Mouse (Mus musculus): ENCODE data around the gene Cbln1. TPM values are rescaled to one million over a fixed set of nuclear protein-coding genes. Genes with fewer than 3 reads are reported as not detected.

Gene Cbln1
- polyA plus RNA-seq, 1 experiment from 2014 or later, result 25.5 TPM

- 0 out of 2 replicates have a peak overlapping the region, but pooled peaks have one; percentile 20 for H3K9ac ChIP-seq (replicated peaks)
- no peak for ATAC-seq (ENCODE audit: low FRiP score)
- H3K27me3 ChIP-seq (replicated peaks), result peaks cover 79% of the 10 kb centered on the region
- WGBS, result 4% methylated on average over 45 of the region's 45 CpGs
- H3K9me3 ChIP-seq (replicated peaks), result no peaks in the 10 kb centered on the region
- no peaks in the 10 kb centered on the region for H3K36me3 ChIP-seq
- peaks cover 52% of the 10 kb centered on the region for H3K4me1 ChIP-seq
- peak overlapping the region; percentile 98 for H3K4me2 ChIP-seq
- H3K4me3 ChIP-seq (replicated peaks), result peak overlapping the region; percentile 71
- no peak overlapping the region; the same call in 1 of the 2 replicates for H3K27ac ChIP-seq (replicated peaks)
Observed at GRCm38 (mm10) chr8:87468958-87469815, 3.2 kb downstream of the Cbln1 start.

DNA sequence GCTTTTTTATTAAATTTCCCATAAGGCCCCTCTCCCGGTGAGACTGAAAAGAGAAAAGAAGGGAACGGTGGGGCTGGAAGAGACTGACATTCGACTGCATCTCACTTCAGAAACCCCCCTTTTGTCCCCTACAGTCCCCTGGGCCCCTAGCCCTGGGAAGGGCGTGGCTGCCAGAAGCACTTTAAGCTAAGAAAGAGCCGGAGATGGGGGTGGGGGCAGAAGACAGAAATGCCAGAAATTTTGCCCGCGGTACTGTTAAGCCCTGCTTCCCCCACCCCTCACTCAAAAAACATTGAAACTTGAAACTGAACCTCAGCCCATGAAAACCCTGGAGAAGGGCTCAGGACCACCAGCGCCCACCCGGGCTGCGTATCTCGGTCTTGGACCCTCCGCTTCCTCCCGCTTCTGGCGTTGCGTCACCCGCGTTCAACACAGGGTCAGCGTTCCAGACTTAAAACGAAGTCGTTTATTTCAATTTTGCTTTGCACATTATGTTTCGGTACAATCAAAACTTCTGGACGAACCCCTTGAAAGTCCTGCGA is 3.9 kb downstream of the Cbln1 start:
- H3K9me3 ChIP-seq (replicated peaks), result no peaks in the 10 kb centered on the region
- no peaks in the 10 kb centered on the region for H3K36me3 ChIP-seq
- H3K27ac ChIP-seq (replicated peaks), result no peak overlapping the region; the same call in 1 of the 2 replicates
- 0 out of 2 replicates have a peak overlapping the region, but pooled peaks have one; percentile 20 for H3K9ac ChIP-seq (replicated peaks)
- peak overlapping the region; percentile 98 for H3K4me2 ChIP-seq
- WGBS, result 2% methylated on average over 23 of the region's 23 CpGs
- H3K27me3 ChIP-seq (replicated peaks), result peaks cover 72% of the 10 kb centered on the region
- peaks cover 47% of the 10 kb centered on the region for H3K4me1 ChIP-seq
- ATAC-seq (ENCODE audit: low FRiP score), result no peak
- H3K4me3 ChIP-seq (replicated peaks), result peak overlapping the region; percentile 71

DNA sequence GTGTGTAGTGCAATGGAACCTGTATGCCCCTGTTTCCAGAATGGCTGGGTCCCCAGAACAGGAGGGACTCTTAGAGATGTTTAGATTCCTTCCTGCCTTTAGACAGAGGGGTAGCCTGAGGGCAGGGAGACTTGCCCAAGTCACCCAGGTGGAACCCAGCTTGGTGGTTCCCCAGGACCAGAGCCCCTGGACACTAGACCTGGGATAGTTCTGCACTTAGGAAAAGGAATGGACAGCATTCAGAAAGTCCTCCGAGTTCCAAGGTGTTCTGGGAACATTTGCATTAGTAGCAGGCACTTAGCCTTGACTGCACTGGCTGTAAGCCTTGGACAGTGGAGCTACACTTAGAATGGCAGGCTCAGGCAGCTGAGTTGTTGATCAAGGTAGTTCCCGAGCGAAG is 4.5 kb downstream of the Cbln1 start:
- no peak overlapping the region for H3K4me3 ChIP-seq (replicated peaks)
- no peak overlapping the region for H3K27ac ChIP-seq (replicated peaks)
- 19% methylated on average over 3 of the region's 3 CpGs for WGBS
- H3K4me2 ChIP-seq, result peak overlapping the region; percentile 98
- H3K36me3 ChIP-seq, result no peaks in the 10 kb centered on the region
- peaks cover 41% of the 10 kb centered on the region for H3K4me1 ChIP-seq
- H3K9me3 ChIP-seq (replicated peaks), result no peaks in the 10 kb centered on the region
- ATAC-seq (ENCODE audit: low FRiP score), result no peak
- H3K27me3 ChIP-seq (replicated peaks), result peaks cover 66% of the 10 kb centered on the region
- H3K9ac ChIP-seq (replicated peaks), result no peak overlapping the region

DNA sequence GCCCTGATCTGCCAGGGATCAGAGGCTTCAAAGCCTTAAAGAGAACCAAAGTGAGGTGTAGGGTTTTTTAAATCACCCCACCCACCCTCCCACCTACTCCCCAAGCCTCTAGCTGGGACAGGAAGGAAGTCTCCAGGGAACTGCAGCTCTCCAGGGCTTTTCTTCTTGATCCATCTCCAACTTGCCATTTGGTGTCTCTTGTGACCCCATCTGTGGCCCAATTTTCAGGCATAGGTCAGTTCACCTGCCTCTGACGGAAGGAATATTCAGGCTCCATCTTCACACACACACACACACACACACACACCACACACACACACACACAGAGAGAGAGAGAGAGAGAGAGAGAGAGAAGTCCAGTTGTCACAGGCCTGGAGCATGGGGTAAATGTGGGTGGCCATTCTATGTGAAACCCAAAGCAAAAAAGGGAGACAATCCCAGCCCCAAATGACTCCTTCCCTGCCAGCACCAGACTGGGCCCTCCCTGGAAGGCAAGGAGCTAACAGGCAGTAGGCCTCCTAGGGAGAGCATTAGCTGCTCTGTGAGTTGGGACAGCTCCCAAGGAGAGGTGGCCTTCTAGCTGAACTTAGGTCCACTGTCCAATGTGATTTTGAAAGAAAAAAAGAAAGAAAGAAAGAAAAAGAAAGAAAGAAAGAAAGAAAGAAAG is 5.3 kb downstream of the Cbln1 start:
- H3K4me2 ChIP-seq, result no peak overlapping the region

GRCm38 (mm10) chr8:87466335-87466734 is 6.1 kb downstream of the Cbln1 start:
- Histone ChIP-seq H3K27me3 (replicated peaks) (peaks cover 59% of the 10 kb centered on the region), H3K36me3 (no peaks in the 10 kb centered on the region), H3K4me2 (no peak overlapping the region), H3K27ac (replicated peaks) (no peak overlapping the region), H3K4me3 (replicated peaks) (no peak overlapping the region), H3K4me1 (peaks cover 36% of the 10 kb centered on the region), H3K9ac (replicated peaks) (no peak overlapping the region), H3K9me3 (replicated peaks) (no peaks in the 10 kb centered on the region)
- ATAC-seq (ENCODE audit: low FRiP score), result no peak
- 41% methylated on average over 6 of the region's 6 CpGs for WGBS

More for the DNA sequence above, 5.3 kb downstream of the Cbln1 start:
- peaks cover 65% of the 10 kb centered on the region for H3K27me3 ChIP-seq (replicated peaks)
- no peak overlapping the region for H3K4me3 ChIP-seq (replicated peaks)
- ATAC-seq (ENCODE audit: low FRiP score), result no peak
- peaks cover 38% of the 10 kb centered on the region for H3K4me1 ChIP-seq
- H3K9ac ChIP-seq (replicated peaks), result no peak overlapping the region
- H3K36me3 ChIP-seq, result no peaks in the 10 kb centered on the region
- H3K27ac ChIP-seq (replicated peaks), result no peak overlapping the region
- no peaks in the 10 kb centered on the region for H3K9me3 ChIP-seq (replicated peaks)
- 81% methylated on average over 1 of the region's 1 CpGs for WGBS

- no peak for ATAC-seq (ENCODE audit: low FRiP score)
- Histone ChIP-seq H3K4me1 (peaks cover 17% of the 10 kb centered on the region), H3K9me3 (replicated peaks) (no peaks in the 10 kb centered on the region), H3K27ac (replicated peaks) (no peak overlapping the region), H3K4me3 (replicated peaks) (no peak overlapping the region), H3K9ac (replicated peaks) (no peak overlapping the region), H3K4me2 (no peak overlapping the region), H3K36me3 (no peaks in the 10 kb centered on the region), H3K27me3 (replicated peaks) (peaks cover 46% of the 10 kb centered on the region)
- 78% methylated on average over 3 of the region's 3 CpGs for WGBS
Observed at GRCm38 (mm10) chr8:87464446-87464845, 8.0 kb downstream of the Cbln1 start.

DNA sequence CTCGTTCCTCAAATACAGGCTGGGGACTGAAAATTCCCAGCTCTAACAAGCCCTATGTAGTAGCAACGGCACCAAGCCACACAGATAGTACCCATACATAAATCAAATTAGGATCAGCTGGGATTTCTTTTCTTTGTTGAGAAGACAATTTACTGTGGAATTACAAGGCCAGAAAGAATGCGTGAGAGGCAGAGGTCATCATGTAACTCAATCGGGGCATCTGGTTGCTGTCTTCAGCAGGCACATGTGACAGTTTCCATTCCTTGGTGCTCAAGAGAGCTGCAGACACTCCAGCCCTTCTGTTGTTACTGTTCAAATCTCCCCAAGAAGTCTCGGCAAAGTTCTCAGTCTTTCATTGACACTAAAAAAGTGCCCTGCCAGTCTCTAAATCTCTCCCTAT is 10.6 kb downstream of the Cbln1 start:
- Histone ChIP-seq H3K4me3 (replicated peaks) (no peak overlapping the region), H3K4me2 (no peak overlapping the region), H3K27ac (replicated peaks) (no peak overlapping the region), H3K9me3 (replicated peaks) (no peaks in the 10 kb centered on the region), H3K27me3 (replicated peaks) (peaks cover 25% of the 10 kb centered on the region), H3K36me3 (no peaks in the 10 kb centered on the region), H3K9ac (replicated peaks) (no peak overlapping the region), H3K4me1 (peaks cover 5% of the 10 kb centered on the region; the same call in 1 of the 2 replicates)
- 27% methylated on average over 5 of the region's 5 CpGs for WGBS
- ATAC-seq (ENCODE audit: low FRiP score), result no peak

DNA sequence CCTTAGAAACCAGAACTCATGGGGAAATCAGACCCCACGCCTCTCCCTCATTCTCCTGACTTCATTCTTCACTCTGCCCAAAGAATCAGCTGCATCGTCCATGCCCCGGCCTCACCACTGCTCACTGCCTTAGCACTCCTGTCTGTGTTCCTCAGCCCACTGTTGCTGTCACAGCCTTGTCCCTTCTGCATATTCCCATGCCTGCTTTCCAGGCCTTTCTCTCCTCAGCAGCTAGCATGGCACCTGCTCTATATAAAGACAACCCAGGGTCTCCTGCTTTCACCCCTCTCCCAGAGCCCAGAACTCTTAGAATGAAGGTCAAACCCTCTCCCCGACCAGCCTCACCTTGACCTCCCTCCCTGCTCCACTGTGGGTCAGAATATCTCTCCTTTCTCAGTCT is 15.5 kb downstream of the Cbln1 start:
- Histone ChIP-seq H3K4me3 (replicated peaks) (no peak overlapping the region), H3K27me3 (replicated peaks) (0 out of 2 replicates have a peak, but pooled peaks cover 3% of the 10 kb centered on the region), H3K4me1 (peaks cover 5% of the 10 kb centered on the region; the same call in 1 of the 2 replicates), H3K36me3 (no peaks in the 10 kb centered on the region), H3K9me3 (replicated peaks) (no peaks in the 10 kb centered on the region), H3K27ac (replicated peaks) (no peak overlapping the region), H3K9ac (replicated peaks) (no peak overlapping the region), H3K4me2 (no peak overlapping the region)
- ATAC-seq (ENCODE audit: low FRiP score), result no peak
- WGBS, result 83% methylated on average over 4 of the region's 4 CpGs

GRCm38 (mm10) chr8:87452815-87453214 is 19.6 kb downstream of the Cbln1 start:
- H3K27me3 ChIP-seq (replicated peaks), result 0 out of 2 replicates have a peak, but pooled peaks cover 3% of the 10 kb centered on the region
- H3K9me3 ChIP-seq (replicated peaks), result no peaks in the 10 kb centered on the region
- H3K9ac ChIP-seq (replicated peaks), result no peak overlapping the region
- 88% methylated on average over 4 of the region's 4 CpGs for WGBS
- no peak overlapping the region for H3K4me3 ChIP-seq (replicated peaks)
- ATAC-seq (ENCODE audit: low FRiP score), result no peak
- no peaks in the 10 kb centered on the region for H3K4me1 ChIP-seq
- H3K27ac ChIP-seq (replicated peaks), result no peak overlapping the region
- H3K4me2 ChIP-seq, result no peak overlapping the region
- no peaks in the 10 kb centered on the region for H3K36me3 ChIP-seq

- no peak overlapping the region for H3K4me2 ChIP-seq
- ATAC-seq (ENCODE audit: low FRiP score), result no peak
- H3K27me3 ChIP-seq (replicated peaks), result 0 out of 2 replicates have a peak, but pooled peaks cover 3% of the 10 kb centered on the region
- WGBS, result 84% methylated on average over 2 of the region's 2 CpGs
- H3K9me3 ChIP-seq (replicated peaks), result no peaks in the 10 kb centered on the region
- H3K27ac ChIP-seq (replicated peaks), result no peak overlapping the region
- no peaks in the 10 kb centered on the region for H3K4me1 ChIP-seq
- no peak overlapping the region for H3K9ac ChIP-seq (replicated peaks)
- no peaks in the 10 kb centered on the region for H3K36me3 ChIP-seq
- no peak overlapping the region for H3K4me3 ChIP-seq (replicated peaks)
Observed at GRCm38 (mm10) chr8:87451737-87452136, 20.7 kb downstream of the Cbln1 start.

- Histone ChIP-seq H3K4me1 (peaks cover 10% of the 10 kb centered on the region), H3K9me3 (replicated peaks) (no peaks in the 10 kb centered on the region), H3K9ac (replicated peaks) (no peak overlapping the region), H3K36me3 (no peaks in the 10 kb centered on the region), H3K4me2 (no peak overlapping the region), H3K27me3 (replicated peaks) (no peaks in the 10 kb centered on the region), H3K27ac (replicated peaks) (no peak overlapping the region), H3K4me3 (replicated peaks) (no peak overlapping the region)
- ATAC-seq (ENCODE audit: low FRiP score), result peak; percentile 45; the same call in 1 of the 2 replicates
- 38% methylated on average over 3 of the region's 3 CpGs for WGBS
Observed at GRCm38 (mm10) chr8:87434592-87434991, 37.8 kb downstream of the Cbln1 start.

All from neural tube, embryonic 15.5 days (tissue).